Mouse (Mus musculus) liver, embryonic 16.5 days (tissue): ENCODE data around the gene Gm17490. TPM values are rescaled to one million over a fixed set of nuclear protein-coding genes. Genes with fewer than 3 reads are reported as not detected.

Experiments used
- ATAC-seq: fragments of 200-750 bp; cut with Nextera tagmentation; 2 replicates; pipeline ENCODE4 v1.8.0; 2017; ENCODE audit warnings: low read depth, mild to moderate bottlenecking, moderate number of reproducible peaks, moderate library complexity
- H3K27ac ChIP-seq: fragments of 300-500 bp; sonication (generic); 2 replicates; pipeline ENCODE4 v1.5.1; 2014; ENCODE audit warnings: mild to moderate bottlenecking, low read length
- H3K27me3 ChIP-seq: fragments of 300-500 bp; sonication (generic); 2 replicates; pipeline ENCODE4 v1.6.1; 2014; ENCODE audit warnings: low read depth, low read length, mixed read lengths; ENCODE audit not compliant: control insufficient read depth, insufficient read depth
- H3K36me3 ChIP-seq: fragments of 300-500 bp; sonication (generic); 2 replicates; pipeline ENCODE4 v1.6.1; 2014; ENCODE audit warnings: mild to moderate bottlenecking; ENCODE audit not compliant: control insufficient read depth, insufficient read depth
- H3K4me1 ChIP-seq: fragments of 300-500 bp; sonication (generic); 2 replicates; pipeline ENCODE4 v1.6.1; 2014; ENCODE audit warnings: low read depth, low read length, mixed read lengths; ENCODE audit not compliant: control insufficient read depth
- H3K4me2 ChIP-seq: fragments of 300-500 bp; sonication (generic); 2 replicates; pipeline ENCODE4 v1.6.1; 2014; ENCODE audit warnings: low read depth, low read length, mixed read lengths
- H3K4me3 ChIP-seq: fragments of 300-500 bp; sonication (generic); 2 replicates; pipeline ENCODE4 v1.5.1; 2014; ENCODE audit warnings: low read depth, mild to moderate bottlenecking, low read length
- H3K9ac ChIP-seq: fragments of 300-500 bp; sonication (generic); 2 replicates; pipeline ENCODE4 v1.6.1; 2014; ENCODE audit warnings: low read depth, low read length
- H3K9me3 ChIP-seq: fragments of 300-500 bp; sonication (generic); replicated peaks from 2 replicates; pipeline ENCODE4 v1.6.1; 2016; ENCODE audit warnings: low read length; ENCODE audit not compliant: control insufficient read depth
- WGBS: fragments of 180-500 bp; shearing (Covaris S2); extraction: QIAGEN DNeasy Blood & Tissue Kit; methylation state at CpG from one replicate; pipeline ENCODE4 v1.1.7; 2014; ENCODE audit not compliant: insufficient replicate concordance; 5-methylcytosine and 5-hydroxymethylcytosine counted together
- polyA plus RNA-seq: library from polyadenylated mRNA; unstranded; fragments of >200 nt; fragmentation: Nextera tagmentation; extraction: Ambion mirVana; gene quantifications from 2 replicates; pipeline ENCODE4 v1.2.1, GENCODE M21; 2015

Gene Gm17490
- polyA plus RNA-seq, result not detected in 2 replicates

GRCm38 (mm10) chr2:11625890-11626289 lies at the start of gene Gm17490:
Gene Gm17490 (minus strand): TSS chr2:11626264.
- H3K4me1 ChIP-seq, result no peaks in the 10 kb centered on the region
- no peak within 1 kb of the TSS for H3K4me2 ChIP-seq
- no peak for ATAC-seq
- H3K9me3 ChIP-seq, result no peaks in the 10 kb centered on the region
- WGBS, result 78% methylated on average over 5 of the region's 5 CpGs
- H3K27me3 ChIP-seq, result no peaks in the 10 kb centered on the region
- no peak within 1 kb of the TSS for H3K9ac ChIP-seq
- no peak within 1 kb of the TSS for H3K4me3 ChIP-seq
- no peak within 1 kb of the TSS for H3K27ac ChIP-seq
- no peaks in the 10 kb centered on the region for H3K36me3 ChIP-seq

GRCm38 (mm10) chr2:11672144-11672543 lies 46.1 kb upstream of the Gm17490 start:
- WGBS, result 14% methylated on average over 3 of the region's 3 CpGs
- Histone ChIP-seq H3K9ac (no peak overlapping the region), H3K4me3 (no peak overlapping the region), H3K36me3 (no peaks in the 10 kb centered on the region), H3K4me2 (no peak overlapping the region), H3K4me1 (no peaks in the 10 kb centered on the region), H3K27ac (no peak overlapping the region), H3K27me3 (no peaks in the 10 kb centered on the region), H3K9me3 (no peaks in the 10 kb centered on the region)
- no peak for ATAC-seq

- H3K4me1 ChIP-seq, result no peaks in the 10 kb centered on the region
- H3K27me3 ChIP-seq, result no peaks in the 10 kb centered on the region
- no peak for ATAC-seq
- no peaks in the 10 kb centered on the region for H3K36me3 ChIP-seq
- no peak overlapping the region for H3K27ac ChIP-seq
- no peak overlapping the region for H3K4me3 ChIP-seq
- 78% methylated on average over 3 of the region's 3 CpGs for WGBS
- H3K9ac ChIP-seq, result no peak overlapping the region
- no peak overlapping the region for H3K4me2 ChIP-seq
- no peaks in the 10 kb centered on the region for H3K9me3 ChIP-seq
Measured at GRCm38 (mm10) chr2:11665326-11665725, 39.3 kb upstream of the Gm17490 start.

- Histone ChIP-seq H3K36me3 (no peaks in the 10 kb centered on the region), H3K27me3 (no peaks in the 10 kb centered on the region), H3K27ac (no peak overlapping the region), H3K4me3 (no peak overlapping the region), H3K9me3 (no peaks in the 10 kb centered on the region), H3K4me1 (no peaks in the 10 kb centered on the region), H3K9ac (no peak overlapping the region), H3K4me2 (no peak overlapping the region)
- WGBS, result 67% methylated on average over 4 of the region's 4 CpGs
- no peak for ATAC-seq
Measured at GRCm38 (mm10) chr2:11664806-11665205, 38.7 kb upstream of the Gm17490 start.

- 0 out of 2 replicates have a peak, but pooled peaks have one; percentile 21 for ATAC-seq
- 40% methylated on average over 6 of the region's 6 CpGs for WGBS
- Histone ChIP-seq H3K36me3 (no peaks in the 10 kb centered on the region), H3K27me3 (no peaks in the 10 kb centered on the region), H3K4me1 (no peaks in the 10 kb centered on the region), H3K9ac (no peak overlapping the region), H3K27ac (no peak overlapping the region), H3K4me2 (peak overlapping the region; percentile 28; the same call in 1 of the 2 replicates), H3K4me3 (no peak overlapping the region), H3K9me3 (no peaks in the 10 kb centered on the region)
Measured at GRCm38 (mm10) chr2:11664367-11664766, 38.3 kb upstream of the Gm17490 start.

- 3% methylated on average over 10 of the region's 10 CpGs for WGBS
- Histone ChIP-seq H3K9ac (no peak overlapping the region), H3K27ac (no peak overlapping the region), H3K4me3 (no peak overlapping the region), H3K9me3 (no peaks in the 10 kb centered on the region), H3K4me1 (no peaks in the 10 kb centered on the region), H3K4me2 (peak overlapping the region; percentile 28; the same call in 1 of the 2 replicates), H3K27me3 (no peaks in the 10 kb centered on the region), H3K36me3 (no peaks in the 10 kb centered on the region)
- no peak; the same call in 1 of the 2 replicates for ATAC-seq
Measured at GRCm38 (mm10) chr2:11663961-11664360, 37.9 kb upstream of the Gm17490 start.

- WGBS, result 82% methylated on average over 1 of the region's 1 CpGs
- Histone ChIP-seq H3K36me3 (no peaks in the 10 kb centered on the region), H3K9me3 (no peaks in the 10 kb centered on the region), H3K4me2 (no peak overlapping the region), H3K9ac (no peak overlapping the region), H3K4me3 (no peak overlapping the region), H3K27me3 (no peaks in the 10 kb centered on the region), H3K4me1 (no peaks in the 10 kb centered on the region), H3K27ac (no peak overlapping the region)
- ATAC-seq, result no peak
Measured at GRCm38 (mm10) chr2:11662907-11663230, 36.8 kb upstream of the Gm17490 start.

GRCm38 (mm10) chr2:11662143-11662906 lies 36.3 kb upstream of the Gm17490 start:
- no peak overlapping the region for H3K27ac ChIP-seq
- no peak for ATAC-seq

GRCm38 (mm10) chr2:11659263-11659662 lies 33.2 kb upstream of the Gm17490 start:
- no peak for ATAC-seq
- WGBS, result 28% methylated on average over 2 of the region's 2 CpGs
- Histone ChIP-seq H3K9ac (no peak overlapping the region), H3K9me3 (no peaks in the 10 kb centered on the region), H3K4me2 (no peak overlapping the region), H3K27me3 (no peaks in the 10 kb centered on the region), H3K4me3 (no peak overlapping the region), H3K36me3 (no peaks in the 10 kb centered on the region), H3K4me1 (no peaks in the 10 kb centered on the region), H3K27ac (no peak overlapping the region)

More at GRCm38 (mm10) chr2:11662143-11662906, 36.3 kb upstream of the Gm17490 start:
- Histone ChIP-seq H3K36me3 (no peaks in the 10 kb centered on the region), H3K4me3 (no peak overlapping the region), H3K27me3 (no peaks in the 10 kb centered on the region), H3K9me3 (no peaks in the 10 kb centered on the region), H3K4me2 (no peak overlapping the region), H3K4me1 (no peaks in the 10 kb centered on the region), H3K9ac (no peak overlapping the region)
- 53% methylated on average over 6 of the region's 6 CpGs for WGBS
